Mouse (Mus musculus) lung, adult 2 months (tissue): ENCODE results near the gene C77080. TPM values are rescaled to one million over a fixed set of nuclear protein-coding genes. Genes with fewer than 3 reads are reported as not detected.

Source experiments
- DNase-seq: peaks from one replicate; pipeline ENCODE4 v3.0.0; 2022
- H3K4me1 ChIP-seq: fragments of 200-500 bp; 2 replicates; pipeline ENCODE4 v1.6.1; 2011; ENCODE audit warnings: low read length; ENCODE audit not compliant: control insufficient read depth, insufficient read depth
- H3K4me3 ChIP-seq: fragments of 200-500 bp; replicated peaks from 2 replicates; pipeline ENCODE3; 2011; ENCODE audit warnings: low read depth, mild to moderate bottlenecking, control low read depth, low read length; ENCODE audit errors: extremely low read depth
- CTCF ChIP-seq: fragments of 200-500 bp; IDR thresholded peaks from 2 replicates; pipeline ENCODE4 v1.5.1; 2011; ENCODE audit warnings: mild to moderate bottlenecking, low read length, control low read depth; ENCODE audit not compliant: insufficient read depth
- POLR2A ChIP-seq: fragments of 200-500 bp; IDR thresholded peaks from 2 replicates; pipeline ENCODE4 v1.6.1; 2011; ENCODE audit warnings: low read depth, mild to moderate bottlenecking, control low read depth, low read length, borderline replicate concordance; ENCODE audit errors: extremely low read depth
- WGBS: fragments of 180-500 bp; shearing (Covaris S2); methylation state at CpG from one replicate; pipeline ENCODE4 v1.1.7; 2018; 5-methylcytosine and 5-hydroxymethylcytosine counted together
- polyA plus RNA-seq: library from polyadenylated mRNA; depleted of rRNA; stranded (reverse); fragments of >200 nt; gene quantifications from 2 replicates; pipeline ENCODE4 v1.2.3, GENCODE M21; 2012

The C77080 gene
- polyA plus RNA-seq, 1 experiment, result 47.1 TPM

- WGBS, result 67% methylated on average over 7 of the region's 7 CpGs
- no peak for TF ChIP-seq POLR2A
- TF ChIP-seq CTCF, result no peak
- DNase-seq, result no peak
These were observed 31.6 kb upstream of the C77080 start for GRCm38 (mm10) chr4:129292831-129293230.

GRCm38 (mm10) chr4:129289671-129290070 lies 28.5 kb upstream of the C77080 start:
- H3K4me1 ChIP-seq, result peaks cover 2% of the 10 kb centered on the region; the same call in 1 of the 2 replicates
- 86% methylated on average over 8 of the region's 8 CpGs for WGBS
- no peak overlapping the region for H3K4me3 ChIP-seq
- DNase-seq, result no peak
- TF ChIP-seq POLR2A (no peak), CTCF (no peak)

More at GRCm38 (mm10) chr4:129292831-129293230, 31.6 kb upstream of the C77080 start:
- Histone ChIP-seq H3K4me3 (no peak overlapping the region), H3K4me1 (no peaks in the 10 kb centered on the region; the same call in 1 of the 2 replicates)

- H3K4me3 ChIP-seq, result no peak overlapping the region
- DNase-seq, result no peak
- peaks cover 2% of the 10 kb centered on the region; the same call in 1 of the 2 replicates for H3K4me1 ChIP-seq
- no peak for TF ChIP-seq CTCF
- TF ChIP-seq POLR2A, result no peak
- 40% methylated on average over 3 of the region's 3 CpGs for WGBS
These were observed 26.9 kb upstream of the C77080 start for GRCm38 (mm10) chr4:129288067-129288466.

- Histone ChIP-seq H3K4me3 (peak within 1 kb of the TSS; percentile 49), H3K4me1 (peaks cover 2% of the 10 kb centered on the region; the same call in 1 of the 2 replicates)
- TF ChIP-seq CTCF, result no peak
- no peak for TF ChIP-seq POLR2A
- DNase-seq, result no peak
- 2% methylated on average over 48 of the region's 53 CpGs for WGBS
These were observed 26.3 kb upstream of the C77080 start, which contains the start of gene Sync for GRCm38 (mm10) chr4:129287472-129287981. Gene Sync (plus strand): TSS chr4:129287617.

GRCm38 (mm10) chr4:129286683-129287471 lies 25.7 kb upstream of the C77080 start:
- Histone ChIP-seq H3K4me1 (peaks cover 2% of the 10 kb centered on the region; the same call in 1 of the 2 replicates), H3K4me3 (peak overlapping the region; percentile 49)
- DNase-seq, result no peak
- whole genome bisulfite sequencing, result 3% methylated on average over 28 of the region's 28 CpGs
- TF ChIP-seq CTCF, result no peak
- no peak for TF ChIP-seq POLR2A

GRCm38 (mm10) chr4:129286001-129286682 lies 24.9 kb upstream of the C77080 start:
- H3K4me3 ChIP-seq, result no peak overlapping the region
- no peak for DNase-seq
- TF ChIP-seq POLR2A (no peak), CTCF (no peak)
- WGBS, result 33% methylated on average over 5 of the region's 5 CpGs
- peaks cover 2% of the 10 kb centered on the region; the same call in 1 of the 2 replicates for H3K4me1 ChIP-seq

GRCm38 (mm10) chr4:129284685-129285084 lies 23.5 kb upstream of the C77080 start:
- H3K4me1 ChIP-seq, result peaks cover 2% of the 10 kb centered on the region; the same call in 1 of the 2 replicates
- H3K4me3 ChIP-seq, result no peak overlapping the region
- no peak for DNase-seq
- WGBS, result 60% methylated on average over 2 of the region's 2 CpGs
- TF ChIP-seq CTCF, result no peak
- no peak for TF ChIP-seq POLR2A

- 93% methylated on average over 5 of the region's 5 CpGs for WGBS
- H3K4me3 ChIP-seq, result no peak overlapping the region
- H3K4me1 ChIP-seq, result peaks cover 2% of the 10 kb centered on the region; the same call in 1 of the 2 replicates
- TF ChIP-seq POLR2A, result no peak
- TF ChIP-seq CTCF, result no peak
- no peak for DNase-seq
These were observed 22.0 kb upstream of the C77080 start for GRCm38 (mm10) chr4:129283226-129283625.

- TF ChIP-seq CTCF (no peak), POLR2A (no peak)
- 82% methylated on average over 5 of the region's 5 CpGs for WGBS
- no peak for DNase-seq
- Histone ChIP-seq H3K4me3 (no peak overlapping the region), H3K4me1 (peaks cover 2% of the 10 kb centered on the region; the same call in 1 of the 2 replicates)
These were observed 21.6 kb upstream of the C77080 start for GRCm38 (mm10) chr4:129282786-129283185.
